Mouse (Mus musculus) limb, embryonic 14.5 days (tissue): ENCODE results near the gene Susd4. TPM values are rescaled to one million over a fixed set of nuclear protein-coding genes. Genes with fewer than 3 reads are reported as not detected.
A peak's percentile ranks its signal among the peaks of the same experiment; 100 is the strongest.

Experiments
- ATAC-seq: fragments of 200-750 bp; cut with Nextera tagmentation; 2 replicates; pipeline ENCODE4 v1.8.0; 2017; ENCODE audit warnings: low read depth, moderate number of reproducible peaks, moderate TSS enrichment; ENCODE audit not compliant: low FRiP score
- DNase-seq: peaks from one replicate; pipeline ENCODE4 v3.0.0-alpha.2; 2015; ENCODE audit warnings: low spot score
- H3K27ac ChIP-seq: fragments of 300-500 bp; sonication (generic); replicated peaks from 2 replicates; pipeline ENCODE4 v1.5.1; 2014; ENCODE audit warnings: low read depth, mild to moderate bottlenecking, low read length, moderate library complexity, mixed read lengths
- H3K27me3 ChIP-seq: fragments of 300-500 bp; sonication (generic); 2 replicates; pipeline ENCODE4 v1.6.1; 2014; ENCODE audit warnings: low read length, mixed read lengths; ENCODE audit not compliant: control insufficient read depth, insufficient read depth
- H3K36me3 ChIP-seq: fragments of 300-500 bp; sonication (generic); 2 replicates; pipeline ENCODE4 v1.6.1; 2014; ENCODE audit warnings: mild to moderate bottlenecking, low read length, moderate library complexity, mixed read lengths; ENCODE audit not compliant: control insufficient read depth, insufficient read depth
- H3K4me1 ChIP-seq: fragments of 300-500 bp; sonication (generic); 2 replicates; pipeline ENCODE4 v1.6.1; 2014; ENCODE audit warnings: antibody characterized with exemption, low read length, mixed read lengths; ENCODE audit not compliant: control insufficient read depth, insufficient read depth
- H3K4me2 ChIP-seq: fragments of 300-500 bp; sonication (generic); replicated peaks from 2 replicates; pipeline ENCODE4 v1.6.1; 2014; ENCODE audit warnings: low read depth, mild to moderate bottlenecking, low read length, moderate library complexity; ENCODE audit not compliant: severe bottlenecking
- H3K4me3 ChIP-seq: fragments of 300-500 bp; sonication (generic); replicated peaks from 2 replicates; pipeline ENCODE4 v1.5.1; 2014; ENCODE audit warnings: low read length
- H3K9ac ChIP-seq: fragments of 300-500 bp; sonication (generic); 2 replicates; pipeline ENCODE4 v1.6.1; 2014; ENCODE audit warnings: mild to moderate bottlenecking, low read depth, low read length, moderate library complexity; ENCODE audit not compliant: severe bottlenecking
- H3K9me3 ChIP-seq: fragments of 300-500 bp; sonication (generic); 2 replicates; pipeline ENCODE4 v1.6.1; 2016; ENCODE audit warnings: low read length; ENCODE audit not compliant: control insufficient read depth
- POLR2A ChIP-seq: fragments of 200-500 bp; IDR thresholded peaks from 2 replicates; pipeline ENCODE4 v1.8.0; 2012; ENCODE audit warnings: inconsistent platforms, mild to moderate bottlenecking, moderate library complexity, borderline replicate concordance; ENCODE audit not compliant: insufficient read depth, insufficient read length; ENCODE audit errors: extremely low read depth
- WGBS: fragments of 180-500 bp; shearing (Covaris S2); extraction: QIAGEN DNeasy Blood & Tissue Kit; methylation state at CpG from one replicate; pipeline ENCODE4 v1.1.7; 2014; 5-methylcytosine and 5-hydroxymethylcytosine counted together
- polyA plus RNA-seq, 2 experiments: library from polyadenylated mRNA; depleted of rRNA in 1 of 2; stranded (reverse) in 1 of 2; unstranded in 1 of 2; fragments of >200 nt; fragmentation: Nextera tagmentation in 1 of 2; extraction: Ambion mirVana in 1 of 2; gene quantifications; 2 replicates each; pipeline versions ENCODE4 v1.2.1 to v1.2.3; 2012 to 2014

Susd4 gene
- polyA plus RNA-seq, 2 experiments, result 14.0 to 17.7 TPM

- TF ChIP-seq POLR2A, result no peak
- Histone ChIP-seq H3K4me2 (no peak overlapping the region), H3K27ac (no peak overlapping the region), H3K4me3 (no peak overlapping the region), H3K9ac (no peak overlapping the region), H3K27me3 (no peaks in the 10 kb centered on the region), H3K36me3 (no peaks in the 10 kb centered on the region; the same call in 1 of the 2 replicates), H3K4me1 (peaks cover 4% of the 10 kb centered on the region; the same call in 1 of the 2 replicates), H3K9me3 (peaks cover 4% of the 10 kb centered on the region)
- ATAC-seq, result no peak
- WGBS, result 93% methylated on average over 3 of the region's 3 CpGs
- no peak for DNase-seq
Observed at GRCm38 (mm10) chr1:182867886-182868285, 104.2 kb downstream of the Susd4 start.

GRCm38 (mm10) chr1:182868432-182869113, 104.9 kb downstream of the Susd4 start:
- WGBS, result 74% methylated on average over 14 of the region's 14 CpGs
- Histone ChIP-seq H3K27ac (peak overlapping the region; percentile 38; the same call in 1 of the 2 replicates), H3K4me1 (peaks cover 4% of the 10 kb centered on the region; the same call in 1 of the 2 replicates), H3K4me2 (no peak overlapping the region), H3K4me3 (no peak overlapping the region), H3K9me3 (peaks cover 4% of the 10 kb centered on the region), H3K9ac (no peak overlapping the region), H3K27me3 (no peaks in the 10 kb centered on the region), H3K36me3 (no peaks in the 10 kb centered on the region; the same call in 1 of the 2 replicates)
- ATAC-seq (peak; percentile 41; the same call in 1 of the 2 replicates), DNase-seq (no peak)
- no peak for TF ChIP-seq POLR2A

DNA sequence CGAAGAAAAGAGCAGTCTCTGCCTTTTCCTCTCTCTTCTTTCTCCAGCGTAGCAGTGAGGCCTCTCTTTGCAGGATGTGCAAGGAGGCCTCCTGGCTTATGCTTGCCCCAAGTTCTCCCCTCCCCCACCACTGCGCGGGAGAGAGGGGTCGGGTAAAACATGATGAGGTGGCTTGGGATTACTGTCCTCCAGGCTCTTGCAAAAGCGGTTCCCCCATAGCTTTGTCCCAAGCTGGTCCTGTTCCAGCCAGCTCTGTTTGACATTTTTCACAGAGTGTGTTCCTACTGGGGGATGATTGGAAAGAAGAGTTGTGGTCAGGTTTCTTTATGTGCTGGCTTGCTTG, 105.4 kb downstream of the Susd4 start:
- no peak for TF ChIP-seq POLR2A

DNA sequence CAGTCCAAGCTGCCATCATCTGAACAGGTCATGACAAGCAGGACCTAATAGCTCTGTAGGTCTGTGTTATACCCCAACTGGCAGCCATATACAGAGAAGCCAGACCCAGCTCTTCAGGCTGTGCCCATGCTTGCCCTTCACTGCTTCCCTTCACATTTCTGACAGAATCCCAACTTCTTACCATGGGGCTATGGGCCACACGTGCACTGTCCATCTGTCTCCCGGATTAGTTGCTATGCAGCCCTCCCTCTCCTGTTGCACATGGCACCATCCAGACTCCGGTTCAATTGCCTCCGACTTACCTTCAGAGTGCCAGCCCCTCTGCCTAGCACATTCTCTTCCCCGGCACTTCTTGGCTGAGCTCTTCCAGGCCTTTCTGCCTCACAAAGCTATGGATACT, 114.5 kb downstream of the Susd4 start:
- H3K27me3 ChIP-seq, result no peaks in the 10 kb centered on the region
- WGBS, result 90% methylated on average over 5 of the region's 5 CpGs
- no peak for ATAC-seq

More for the DNA sequence above, 105.4 kb downstream of the Susd4 start:
- WGBS, result 45% methylated on average over 6 of the region's 6 CpGs
- no peaks in the 10 kb centered on the region; the same call in 1 of the 2 replicates for H3K36me3 ChIP-seq
- H3K9me3 ChIP-seq, result peaks cover 4% of the 10 kb centered on the region
- no peak overlapping the region for H3K4me3 ChIP-seq
- H3K9ac ChIP-seq, result no peak overlapping the region
- no peaks in the 10 kb centered on the region for H3K27me3 ChIP-seq
- peak overlapping the region; percentile 38; the same call in 1 of the 2 replicates for H3K27ac ChIP-seq
- peaks cover 4% of the 10 kb centered on the region; the same call in 1 of the 2 replicates for H3K4me1 ChIP-seq
- H3K4me2 ChIP-seq, result no peak overlapping the region
- DNase-seq (no peak), ATAC-seq (no peak)

GRCm38 (mm10) chr1:182878719-182879118, 115.1 kb downstream of the Susd4 start:
- Histone ChIP-seq H3K9ac (no peak overlapping the region), H3K27me3 (no peaks in the 10 kb centered on the region), H3K36me3 (no peaks in the 10 kb centered on the region), H3K4me2 (no peak overlapping the region), H3K4me3 (no peak overlapping the region), H3K9me3 (0 out of 2 replicates have a peak, but pooled peaks cover 5% of the 10 kb centered on the region), H3K4me1 (0 out of 2 replicates have a peak, but pooled peaks cover 5% of the 10 kb centered on the region), H3K27ac (no peak overlapping the region)
- WGBS, result 80% methylated on average over 4 of the region's 4 CpGs
- TF ChIP-seq POLR2A, result no peak
- no peak for DNase-seq
- no peak for ATAC-seq

More for the DNA sequence above, 114.5 kb downstream of the Susd4 start:
- Histone ChIP-seq H3K4me2 (no peak overlapping the region), H3K9ac (no peak overlapping the region), H3K4me3 (no peak overlapping the region), H3K9me3 (0 out of 2 replicates have a peak, but pooled peaks cover 5% of the 10 kb centered on the region), H3K27ac (no peak overlapping the region), H3K36me3 (no peaks in the 10 kb centered on the region), H3K4me1 (0 out of 2 replicates have a peak, but pooled peaks cover 5% of the 10 kb centered on the region)
- DNase-seq, result no peak
- TF ChIP-seq POLR2A, result no peak
